Mouse (Mus musculus) gastrocnemius, postnatal 36 days (tissue): ENCODE results near the gene Ctu2. TPM values are rescaled to one million over a fixed set of nuclear protein-coding genes. Genes with fewer than 3 reads are reported as not detected.
A peak's percentile ranks its signal among the peaks of the same experiment; 100 is the strongest.

Experiments used
- DNase-seq, 2 experiments: peaks; one replicate each; pipeline ENCODE4 v3.0.0; 2022
- intact Hi-C: fragments of 180-260 bp; cut with DNase I; formaldehyde crosslinking; loops from one replicate; pipeline ENCODE4 v1.15.1; 2025
- long read RNA-seq, 2 experiments: library from polyadenylated mRNA; stranded (forward); transcript quantifications; one replicate each; pipeline ENCODE4 v2.0.0; 2021
- total RNA-seq, 2 experiments: library from RNA; stranded (reverse); gene quantifications; 2 replicates each; pipeline ENCODE4 v1.2.3; 2021

Gene Ctu2
- 1 to 10 TPM; 5.0 to 5.7 TPM for total RNA-seq
- long read RNA-seq, experiment 1, partial matches to known transcripts: 2 of 9 reads
- long read RNA-seq, experiment 1, other reads (novel, unspliced or antisense): 3 of 9 reads
- long read RNA-seq, experiment 2, partial matches to known transcripts: 1 of 5 reads
- long read RNA-seq, experiment 2, other reads (novel, unspliced or antisense): 1 of 5 reads

GRCm38 (mm10) chr8:122475580-122476320 lies at the start of gene Ctu2, which contains the start of gene Rnf166:
Gene Ctu2 (plus strand): TSS chr8:122476143.
Gene Rnf166 (minus strand): TSS chr8:122476064.
- DNase-seq: peak; percentile 87 to 92
- intact Hi-C loops: no loop called here

- intact Hi-C loops: no loop called here
- no peak for DNase-seq
Measured at GRCm38 (mm10) chr8:122426145-122426544, 49.8 kb upstream of the Ctu2 start.

- DNase-seq: no peak
- intact Hi-C loops: no loop called here
Measured at GRCm38 (mm10) chr8:122427607-122428006, 48.3 kb upstream of the Ctu2 start.

- DNase-seq: no peak
Measured at GRCm38 (mm10) chr8:122428163-122428562, 47.8 kb upstream of the Ctu2 start.

GRCm38 (mm10) chr8:122430058-122430636 lies 45.8 kb upstream of the Ctu2 start:
- intact Hi-C loops: no loop called here
- no peak for DNase-seq

More at GRCm38 (mm10) chr8:122428163-122428562, 47.8 kb upstream of the Ctu2 start:
- intact Hi-C loops: no loop called here

- intact Hi-C loops: no loop called here
- no peak for DNase-seq
Measured at GRCm38 (mm10) chr8:122430646-122431045, 45.3 kb upstream of the Ctu2 start.

- no peak for DNase-seq
- intact Hi-C loops: no loop called here
Measured at GRCm38 (mm10) chr8:122431694-122432442, 44.1 kb upstream of the Ctu2 start.

- peak; percentile 68 to 70 for DNase-seq
- intact Hi-C loops: no loop called here
Measured at GRCm38 (mm10) chr8:122432443-122433268, 43.3 kb upstream of the Ctu2 start, which contains the start of gene Cyba. Gene Cyba (minus strand): TSS chr8:122432930.

- DNase-seq: no peak
- intact Hi-C loops: no loop called here
Measured at GRCm38 (mm10) chr8:122433269-122433905, 42.6 kb upstream of the Ctu2 start.

GRCm38 (mm10) chr8:122435375-122435774 lies 40.6 kb upstream of the Ctu2 start:
- intact Hi-C loops: loop anchor here (5.0 kb wide), 1 partner anchor 158 kb away; no protein-coding TSS in a partner anchor

GRCm38 (mm10) chr8:122436146-122436545 lies 39.8 kb upstream of the Ctu2 start:
- intact Hi-C loops: loop anchor here (5.0 kb wide), 1 partner anchor 159 kb away; no protein-coding TSS in a partner anchor
- no peak for DNase-seq

More at GRCm38 (mm10) chr8:122435375-122435774, 40.6 kb upstream of the Ctu2 start:
- DNase-seq: no peak

GRCm38 (mm10) chr8:122436586-122437125 lies 39.3 kb upstream of the Ctu2 start:
- intact Hi-C loops: loop anchor here (5.0 kb wide), 1 partner anchor 159 kb away; no protein-coding TSS in a partner anchor
- no peak for DNase-seq

GRCm38 (mm10) chr8:122437708-122438331 lies 38.1 kb upstream of the Ctu2 start:
- no peak for DNase-seq
- intact Hi-C loops: loop anchor here (5.0 kb wide), 1 partner anchor 161 kb away; no protein-coding TSS in a partner anchor

GRCm38 (mm10) chr8:122439336-122439735 lies 36.6 kb upstream of the Ctu2 start:
- DNase-seq: no peak
- intact Hi-C loops: loop anchor here (5.0 kb wide), 1 partner anchor 162 kb away; no protein-coding TSS in a partner anchor

GRCm38 (mm10) chr8:122441326-122441725 lies 34.6 kb upstream of the Ctu2 start:
- intact Hi-C loops: loop anchor here (5.0 to 10.0 kb wide), 2 partner anchors 104 to 1667 kb away; no protein-coding TSS in a partner anchor
- no peak for DNase-seq

GRCm38 (mm10) chr8:122442356-122442755 lies 33.6 kb upstream of the Ctu2 start:
- intact Hi-C loops: loop anchor here (5.0 to 10.0 kb wide), 2 partner anchors 105 to 1668 kb away; no protein-coding TSS in a partner anchor

GRCm38 (mm10) chr8:122442781-122443180 lies 33.2 kb upstream of the Ctu2 start:
- no peak for DNase-seq
- intact Hi-C loops: loop anchor here (5.0 to 10.0 kb wide), 2 partner anchors 105 to 1668 kb away; no protein-coding TSS in a partner anchor

More at GRCm38 (mm10) chr8:122442356-122442755, 33.6 kb upstream of the Ctu2 start:
- no peak for DNase-seq
